Mouse (Mus musculus): ENCODE data around the gene Mcm3ap. TPM values are rescaled to one million over a fixed set of nuclear protein-coding genes. Genes with fewer than 3 reads are reported as not detected.

Gene Mcm3ap
- polyA plus RNA-seq, 1 experiment from 2014 or later, result 81.7 TPM

DNA sequence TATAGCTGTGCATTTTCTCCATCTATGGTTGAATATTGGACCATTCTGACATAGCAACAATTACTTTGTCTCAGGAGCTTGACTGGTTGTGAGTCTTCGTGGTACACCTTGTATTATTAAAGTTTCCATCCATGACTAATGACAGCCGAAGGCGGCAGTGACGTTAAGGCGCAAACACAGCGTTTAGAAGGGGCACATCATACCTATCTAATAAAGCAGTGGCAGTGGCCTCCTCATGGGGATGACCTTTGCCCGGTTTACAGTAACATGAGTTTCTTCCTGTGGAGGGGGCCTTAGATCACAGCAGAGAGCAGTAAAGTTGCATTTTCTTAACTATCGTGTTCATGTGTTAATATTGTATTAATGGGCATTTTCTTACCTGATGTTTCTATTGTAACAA is 79.5 kb downstream of the Mcm3ap start:
- H3K9me3 ChIP-seq, result no peaks in the 10 kb centered on the region
- ATAC-seq (ENCODE audit: low FRiP score, low read depth), result no peak
- H3K36me3 ChIP-seq, result peaks cover 100% of the 10 kb centered on the region
- 95% methylated on average over 8 of the region's 8 CpGs for WGBS
- no peak overlapping the region for H3K27ac ChIP-seq (replicated peaks)
- no peak overlapping the region for H3K9ac ChIP-seq (replicated peaks)
- no peaks in the 10 kb centered on the region for H3K27me3 ChIP-seq
- H3K4me1 ChIP-seq, result no peaks in the 10 kb centered on the region
- H3K4me2 ChIP-seq (replicated peaks), result no peak overlapping the region
- no peak overlapping the region for H3K4me3 ChIP-seq

DNA sequence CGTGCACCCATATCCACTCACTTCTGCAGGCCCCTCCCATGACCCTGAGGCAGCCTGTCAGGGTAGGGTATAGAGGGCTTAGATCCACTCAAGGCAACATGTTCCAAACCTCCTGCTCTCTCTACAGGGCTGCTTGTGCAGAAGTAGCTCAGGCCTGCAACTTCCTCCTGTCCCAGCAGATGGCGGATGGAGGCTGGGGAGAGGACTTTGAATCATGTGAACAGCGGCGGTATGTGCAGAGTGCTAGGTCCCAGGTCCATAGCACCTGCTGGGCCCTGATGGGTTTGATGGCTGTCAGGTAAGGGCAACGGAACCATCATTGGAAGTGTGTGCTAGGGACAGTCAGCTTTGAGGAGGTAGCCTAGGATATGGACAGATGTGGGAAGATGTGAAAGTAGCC is 81.7 kb downstream of the Mcm3ap start:
- Histone ChIP-seq H3K4me1 (no peaks in the 10 kb centered on the region), H3K4me3 (no peak overlapping the region), H3K27me3 (no peaks in the 10 kb centered on the region), H3K9me3 (no peaks in the 10 kb centered on the region), H3K9ac (replicated peaks) (no peak overlapping the region), H3K36me3 (peaks cover 95% of the 10 kb centered on the region), H3K27ac (replicated peaks) (no peak overlapping the region), H3K4me2 (replicated peaks) (no peak overlapping the region)
- WGBS, result 88% methylated on average over 5 of the region's 5 CpGs
- no peak for ATAC-seq (ENCODE audit: low FRiP score, low read depth)

DNA sequence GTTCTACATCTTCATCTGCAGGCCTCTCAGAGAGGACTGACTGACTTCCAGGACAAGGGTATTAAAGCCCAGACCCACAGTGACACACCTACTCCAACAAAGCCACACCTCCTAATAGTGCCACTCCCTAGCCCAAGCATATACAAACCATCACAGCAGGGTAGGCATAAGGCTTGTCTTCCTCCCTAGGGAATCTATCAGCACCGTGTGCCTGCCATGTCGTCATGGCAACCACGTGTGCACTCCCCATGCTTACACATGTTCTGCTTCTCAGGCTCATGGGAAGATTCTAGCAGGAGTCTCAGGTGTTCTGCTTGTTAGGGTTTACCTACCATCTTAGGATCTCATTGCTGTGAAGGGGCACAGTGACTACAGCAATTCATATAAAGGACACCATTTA is 82.8 kb downstream of the Mcm3ap start:
- Histone ChIP-seq H3K4me3 (no peak overlapping the region), H3K27ac (replicated peaks) (no peak overlapping the region), H3K4me1 (no peaks in the 10 kb centered on the region), H3K4me2 (replicated peaks) (no peak overlapping the region), H3K27me3 (no peaks in the 10 kb centered on the region), H3K9me3 (no peaks in the 10 kb centered on the region), H3K36me3 (peaks cover 87% of the 10 kb centered on the region), H3K9ac (replicated peaks) (no peak overlapping the region)
- 75% methylated on average over 3 of the region's 3 CpGs for WGBS
- no peak for ATAC-seq (ENCODE audit: low FRiP score, low read depth)

DNA sequence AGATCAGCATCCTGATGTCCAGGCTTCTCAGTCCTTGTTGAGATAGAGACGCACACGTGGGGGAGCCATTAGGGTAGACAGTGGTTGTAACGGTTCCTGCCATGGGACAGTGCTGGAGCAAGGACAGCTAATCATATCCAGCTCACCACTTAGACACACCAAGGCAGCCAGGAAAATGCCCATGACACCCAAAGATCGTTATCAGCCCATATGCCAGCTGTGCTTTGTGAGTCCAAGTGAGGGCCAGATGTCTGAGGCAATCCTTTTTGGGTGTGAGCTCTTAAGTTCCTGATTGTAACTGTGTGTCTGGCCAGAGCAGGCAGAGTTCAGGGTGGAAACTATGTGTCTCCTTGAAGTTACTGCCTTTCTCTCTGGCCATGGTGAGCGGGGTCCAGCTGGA is 85.3 kb downstream of the Mcm3ap start:
- H3K4me1 ChIP-seq, result no peaks in the 10 kb centered on the region
- H3K27me3 ChIP-seq, result no peaks in the 10 kb centered on the region
- ATAC-seq (ENCODE audit: low FRiP score, low read depth), result no peak
- H3K4me3 ChIP-seq, result no peak overlapping the region
- WGBS, result 91% methylated on average over 5 of the region's 5 CpGs
- H3K9me3 ChIP-seq, result no peaks in the 10 kb centered on the region
- H3K9ac ChIP-seq (replicated peaks), result no peak overlapping the region
- H3K36me3 ChIP-seq, result peaks cover 62% of the 10 kb centered on the region
- no peak overlapping the region for H3K4me2 ChIP-seq (replicated peaks)
- no peak overlapping the region for H3K27ac ChIP-seq (replicated peaks)

DNA sequence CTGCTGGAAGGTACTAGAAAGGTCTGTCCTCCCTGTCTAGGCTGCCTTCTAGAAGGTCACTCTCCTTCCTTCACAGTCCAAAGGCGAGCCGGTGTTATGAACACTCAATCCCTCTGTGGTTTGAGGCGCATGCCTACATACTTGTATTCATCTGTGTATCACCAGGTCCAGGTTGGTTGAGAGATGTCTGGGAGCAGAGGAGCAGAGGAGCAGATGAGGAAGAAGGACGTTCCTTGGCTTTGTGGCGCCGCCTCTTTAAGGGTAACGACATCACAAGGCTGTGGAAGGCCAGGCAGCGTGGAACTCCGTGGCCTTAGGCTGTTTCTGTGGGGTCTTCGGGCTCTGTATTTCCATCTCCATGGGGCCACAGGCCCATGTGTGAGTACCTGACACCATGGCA is 93.2 kb downstream of the Mcm3ap start, which contains the start of gene Spatc1l:
Spatc1l (plus strand) TSS at position 301 of the 400 bp plus-strand sequence.
- Histone ChIP-seq H3K36me3 (no peaks in the 10 kb centered on the region), H3K4me2 (replicated peaks) (no peak within 1 kb of the TSS), H3K9me3 (no peaks in the 10 kb centered on the region), H3K4me1 (no peaks in the 10 kb centered on the region), H3K9ac (replicated peaks) (no peak within 1 kb of the TSS), H3K4me3 (no peak within 1 kb of the TSS), H3K27me3 (no peaks in the 10 kb centered on the region), H3K27ac (replicated peaks) (no peak within 1 kb of the TSS)
- ATAC-seq (ENCODE audit: low FRiP score, low read depth), result no peak
- WGBS, result 89% methylated on average over 10 of the region's 10 CpGs

Other genes starting within 250 kb of the Mcm3ap start
- 131 and 139 TPM in 2 replicates for gene Prmt2, start 231.1 kb upstream of the Mcm3ap start, polyA plus RNA-seq (2016; fragmentation: Nextera tagmentation; extraction: Ambion mirVana)
- 0.35 and 0.98 TPM in 2 replicates for gene S100b, start 215.1 kb upstream of the Mcm3ap start, polyA plus RNA-seq (2016; fragmentation: Nextera tagmentation; extraction: Ambion mirVana)
- gene Dip2a, start 123.6 kb upstream of the Mcm3ap start, polyA plus RNA-seq (2016; fragmentation: Nextera tagmentation; extraction: Ambion mirVana), result 13.5 and 15.6 TPM in 2 replicates
- gene AC141477.1, start 28.5 kb upstream of the Mcm3ap start, polyA plus RNA-seq (2016; fragmentation: Nextera tagmentation; extraction: Ambion mirVana), result not detected in 2 replicates
- 18.3 and 19.7 TPM in 2 replicates for gene Pcnt, start 26.1 kb upstream of the Mcm3ap start, polyA plus RNA-seq (2016; fragmentation: Nextera tagmentation; extraction: Ambion mirVana)
- gene 2610028H24Rik, start 19.8 kb upstream of the Mcm3ap start, polyA plus RNA-seq (2016; fragmentation: Nextera tagmentation; extraction: Ambion mirVana), result not detected in 2 replicates
- gene Ybey, start 187 bp downstream of the Mcm3ap start, polyA plus RNA-seq (2016; fragmentation: Nextera tagmentation; extraction: Ambion mirVana), result 9.2 and 9.3 TPM in 2 replicates
- 58.2 and 61.2 TPM in 2 replicates for gene Lss, start 62.7 kb downstream of the Mcm3ap start, polyA plus RNA-seq (2016; fragmentation: Nextera tagmentation; extraction: Ambion mirVana)
- gene Spatc1l, start 93.3 kb downstream of the Mcm3ap start, polyA plus RNA-seq (2016; fragmentation: Nextera tagmentation; extraction: Ambion mirVana), result 0.41 TPM in 1 of 2 replicates, not detected in the other
- not detected in 2 replicates for gene Ftcd, start 106.7 kb downstream of the Mcm3ap start, polyA plus RNA-seq (2016; fragmentation: Nextera tagmentation; extraction: Ambion mirVana)
- gene Col6a2, start 154.7 kb downstream of the Mcm3ap start, polyA plus RNA-seq (2016; fragmentation: Nextera tagmentation; extraction: Ambion mirVana), result 31.7 and 40.1 TPM in 2 replicates

Measured in midbrain, embryonic 12.5 days (tissue).